Mouse (Mus musculus): ENCODE measurements around the gene Rab29. TPM values are rescaled to one million over a fixed set of nuclear protein-coding genes. Genes with fewer than 3 reads are reported as not detected.
A peak's percentile ranks its signal among the peaks of the same experiment; 100 is the strongest.

Rab29 gene
- polyA plus RNA-seq, 1 experiment = 2.6 TPM

- Histone ChIP-seq H3K4me1 (ENCODE audit: control insufficient read depth, insufficient read depth, low read length) (no peaks in the 10 kb centered on the region; the same call in 1 of the 2 replicates), H3K36me3 (ENCODE audit: control insufficient read depth, insufficient read depth, low read length) (no peaks in the 10 kb centered on the region), H3K27me3 (ENCODE audit: control insufficient read depth, insufficient read depth, low read length) (no peaks in the 10 kb centered on the region), H3K4me3 (ENCODE audit: control insufficient read depth, low read depth, low read length) (peak within 1 kb of the TSS; percentile 93), H3K27ac (ENCODE audit: control insufficient read depth, insufficient read depth, low read depth, low read length) (peak within 1 kb of the TSS; percentile 91)
- 0 out of 2 replicates have a peak, but pooled peaks have one; percentile 37 for TF ChIP-seq POLR2A (IDR thresholded peaks at IDR 0.05; ENCODE audit: control insufficient read depth, low read depth, low read length)
- TF ChIP-seq CTCF (IDR thresholded peaks at IDR 0.05; ENCODE audit: control insufficient read depth, insufficient read depth, insufficient replicate concordance, low read depth, low read length) = no peak
Measured at GRCm38 (mm10) chr1:131910001-131910648, 43.1 kb downstream of the Rab29 start, which contains the start of gene Nucks1. TSS of gene Nucks1 (plus strand) at chr1:131910534.

DNA sequence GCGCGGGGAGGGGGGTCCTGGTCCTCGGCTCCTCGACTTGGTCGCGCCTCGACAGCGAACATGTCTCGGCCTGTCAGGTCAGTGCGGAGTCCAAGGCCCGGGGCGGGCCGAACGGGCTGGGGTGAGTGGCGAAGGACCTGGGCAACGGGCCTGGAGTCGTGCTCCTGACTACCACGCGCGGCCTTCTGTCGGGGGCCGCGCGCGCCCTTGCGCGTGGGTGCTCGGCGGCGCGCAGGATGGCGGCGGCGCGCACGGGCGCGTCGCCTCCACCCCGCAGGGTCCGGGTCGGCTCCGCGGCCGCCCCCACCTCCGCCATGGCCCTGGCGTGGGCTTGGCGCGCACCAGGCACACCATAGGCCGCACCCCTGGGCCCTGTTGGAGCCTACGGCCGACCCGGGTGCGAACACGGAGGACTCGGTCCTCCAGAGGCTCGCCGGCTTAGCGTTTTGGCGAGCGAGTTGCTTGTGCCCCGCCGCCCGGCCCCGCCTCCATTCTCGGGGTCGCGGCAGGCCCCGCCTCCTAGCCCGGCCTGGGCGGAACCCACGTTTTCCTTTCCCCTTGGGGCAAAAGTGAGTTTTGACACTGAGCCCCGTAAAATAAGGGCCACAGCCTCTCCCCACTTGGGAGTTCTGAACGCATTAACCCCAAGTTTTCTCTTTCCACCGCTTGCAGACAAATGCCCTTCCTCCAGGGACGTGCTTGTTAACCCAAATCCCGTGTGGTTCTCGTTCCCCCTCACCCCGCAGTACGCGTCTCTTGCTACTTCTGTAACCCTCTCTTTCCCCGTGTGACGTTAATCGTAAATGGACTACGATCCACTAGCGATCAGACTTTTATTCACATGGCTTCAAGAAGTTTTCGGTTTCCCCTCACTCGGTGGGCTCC, 43.9 kb downstream of the Rab29 start:
- peak overlapping the region; percentile 91 for H3K27ac ChIP-seq (ENCODE audit: control insufficient read depth, insufficient read depth, low read depth, low read length)
- no peaks in the 10 kb centered on the region for H3K27me3 ChIP-seq (ENCODE audit: control insufficient read depth, insufficient read depth, low read length)
- peak overlapping the region; percentile 93 for H3K4me3 ChIP-seq (ENCODE audit: control insufficient read depth, low read depth, low read length)
- H3K4me1 ChIP-seq (ENCODE audit: control insufficient read depth, insufficient read depth, low read length) = no peaks in the 10 kb centered on the region; the same call in 1 of the 2 replicates
- H3K36me3 ChIP-seq (ENCODE audit: control insufficient read depth, insufficient read depth, low read length) = no peaks in the 10 kb centered on the region
- TF ChIP-seq POLR2A (IDR thresholded peaks at IDR 0.05; ENCODE audit: control insufficient read depth, low read depth, low read length) (peak; percentile 7), CTCF (IDR thresholded peaks at IDR 0.05; ENCODE audit: control insufficient read depth, insufficient read depth, insufficient replicate concordance, low read depth, low read length) (no peak)

GRCm38 (mm10) chr1:131917634-131918033, 50.6 kb downstream of the Rab29 start:
- H3K4me3 ChIP-seq (ENCODE audit: control insufficient read depth, low read depth, low read length) = no peak overlapping the region
- TF ChIP-seq CTCF (IDR thresholded peaks at IDR 0.05; ENCODE audit: control insufficient read depth, insufficient read depth, insufficient replicate concordance, low read depth, low read length) (no peak), POLR2A (IDR thresholded peaks at IDR 0.05; ENCODE audit: control insufficient read depth, low read depth, low read length) (no peak)
- no peaks in the 10 kb centered on the region for H3K36me3 ChIP-seq (ENCODE audit: control insufficient read depth, insufficient read depth, low read length)
- no peak overlapping the region for H3K27ac ChIP-seq (ENCODE audit: control insufficient read depth, insufficient read depth, low read depth, low read length)
- no peaks in the 10 kb centered on the region for H3K27me3 ChIP-seq (ENCODE audit: control insufficient read depth, insufficient read depth, low read length)
- no peaks in the 10 kb centered on the region for H3K4me1 ChIP-seq (ENCODE audit: control insufficient read depth, insufficient read depth, low read length)

GRCm38 (mm10) chr1:131919052-131919451, 52.0 kb downstream of the Rab29 start:
- Histone ChIP-seq H3K27ac (ENCODE audit: control insufficient read depth, insufficient read depth, low read depth, low read length) (no peak overlapping the region), H3K4me1 (ENCODE audit: control insufficient read depth, insufficient read depth, low read length) (no peaks in the 10 kb centered on the region), H3K4me3 (ENCODE audit: control insufficient read depth, low read depth, low read length) (no peak overlapping the region), H3K27me3 (ENCODE audit: control insufficient read depth, insufficient read depth, low read length) (no peaks in the 10 kb centered on the region), H3K36me3 (ENCODE audit: control insufficient read depth, insufficient read depth, low read length) (no peaks in the 10 kb centered on the region)
- TF ChIP-seq POLR2A (IDR thresholded peaks at IDR 0.05; ENCODE audit: control insufficient read depth, low read depth, low read length) (no peak), CTCF (IDR thresholded peaks at IDR 0.05; ENCODE audit: control insufficient read depth, insufficient read depth, insufficient replicate concordance, low read depth, low read length) (no peak)

GRCm38 (mm10) chr1:131922100-131922499, 55.1 kb downstream of the Rab29 start:
- H3K4me1 ChIP-seq (ENCODE audit: control insufficient read depth, insufficient read depth, low read length) = no peaks in the 10 kb centered on the region
- H3K27ac ChIP-seq (ENCODE audit: control insufficient read depth, insufficient read depth, low read depth, low read length) = no peak overlapping the region
- TF ChIP-seq POLR2A (IDR thresholded peaks at IDR 0.05; ENCODE audit: control insufficient read depth, low read depth, low read length) = no peak
- no peak for TF ChIP-seq CTCF (IDR thresholded peaks at IDR 0.05; ENCODE audit: control insufficient read depth, insufficient read depth, insufficient replicate concordance, low read depth, low read length)
- H3K4me3 ChIP-seq (ENCODE audit: control insufficient read depth, low read depth, low read length) = no peak overlapping the region
- H3K27me3 ChIP-seq (ENCODE audit: control insufficient read depth, insufficient read depth, low read length) = no peaks in the 10 kb centered on the region
- no peaks in the 10 kb centered on the region for H3K36me3 ChIP-seq (ENCODE audit: control insufficient read depth, insufficient read depth, low read length)

Other genes with a start within 250 kb of the Rab29 start
- gene Ctse, start 228.9 kb upstream of the Rab29 start, polyA plus RNA-seq (2012; rRNA removed) = 0.07 and 0.32 TPM in 2 replicates
- gene Rab7b, start 178.5 kb upstream of the Rab29 start, polyA plus RNA-seq (2012; rRNA removed) = 0.70 and 0.89 TPM in 2 replicates
- gene Slc26a9, start 123.2 kb upstream of the Rab29 start, polyA plus RNA-seq (2012; rRNA removed) = 0.17 and 0.32 TPM in 2 replicates
- 0.28 and 0.31 TPM in 2 replicates for gene Pm20d1, start 69.8 kb upstream of the Rab29 start, polyA plus RNA-seq (2012; rRNA removed)
- 17.3 and 18.8 TPM in 2 replicates for gene Slc41a1, start 39.7 kb upstream of the Rab29 start, polyA plus RNA-seq (2012; rRNA removed)
- gene Nucks1, start 43.3 kb downstream of the Rab29 start, polyA plus RNA-seq (2012; rRNA removed) = 2.9 and 4.7 TPM in 2 replicates
- 5.7 and 6.3 TPM in 2 replicates for gene Slc45a3, start 95.7 kb downstream of the Rab29 start, polyA plus RNA-seq (2012; rRNA removed)
- gene Elk4, start 140.4 kb downstream of the Rab29 start, polyA plus RNA-seq (2012; rRNA removed) = 3.9 and 4.3 TPM in 2 replicates
- gene Mfsd4a, start 200.8 kb downstream of the Rab29 start, polyA plus RNA-seq (2012; rRNA removed) = 0.10 and 0.31 TPM in 2 replicates